Mouse (Mus musculus): ENCODE measurements around the gene 1600002K03Rik.

1600002K03Rik gene

GRCm38 (mm10) chr10:80141243-80141642 is 31.5 kb upstream of the 1600002K03Rik start:
- peak; percentile 90 for DNase-seq (ENCODE audit: low spot score)

- peak; percentile 80 for DNase-seq (ENCODE audit: low spot score)
Observed at GRCm38 (mm10) chr10:80141786-80142529, 30.8 kb upstream of the 1600002K03Rik start.

- no peak for DNase-seq (ENCODE audit: low spot score)
Observed at GRCm38 (mm10) chr10:80142530-80142925, 30.2 kb upstream of the 1600002K03Rik start.

- no peak for DNase-seq (ENCODE audit: low spot score)
Observed at GRCm38 (mm10) chr10:80143664-80144063, 29.1 kb upstream of the 1600002K03Rik start.

- no peak for DNase-seq (ENCODE audit: low spot score)
Observed at GRCm38 (mm10) chr10:80144159-80144558, 28.6 kb upstream of the 1600002K03Rik start.

- DNase-seq (ENCODE audit: low spot score): peak; percentile 72
Observed at GRCm38 (mm10) chr10:80144864-80145838, 27.6 kb upstream of the 1600002K03Rik start.

GRCm38 (mm10) chr10:80145896-80146295 is 26.8 kb upstream of the 1600002K03Rik start:
- no peak for DNase-seq (ENCODE audit: low spot score)

- no peak for DNase-seq (ENCODE audit: low spot score)
Observed at GRCm38 (mm10) chr10:80146568-80147011, 26.2 kb upstream of the 1600002K03Rik start.

GRCm38 (mm10) chr10:80147146-80147718 is 25.5 kb upstream of the 1600002K03Rik start:
- no peak for DNase-seq (ENCODE audit: low spot score)

- DNase-seq (ENCODE audit: low spot score): peak; percentile 85
Observed at GRCm38 (mm10) chr10:80147719-80148601, 24.8 kb upstream of the 1600002K03Rik start, which contains the start of gene Midn. Gene Midn (plus strand): TSS chr10:80148272.

- DNase-seq (ENCODE audit: low spot score): peak; percentile 95
Observed at GRCm38 (mm10) chr10:80148610-80149290, 24.0 kb upstream of the 1600002K03Rik start.

- DNase-seq (ENCODE audit: low spot score): peak; percentile 89
Observed at GRCm38 (mm10) chr10:80149291-80150225, 23.2 kb upstream of the 1600002K03Rik start.

- peak; percentile 50 for DNase-seq (ENCODE audit: low spot score)
Observed at GRCm38 (mm10) chr10:80150226-80151210, 22.2 kb upstream of the 1600002K03Rik start.

GRCm38 (mm10) chr10:80151211-80152034 is 21.3 kb upstream of the 1600002K03Rik start:
- DNase-seq (ENCODE audit: low spot score): peak; percentile 50

- peak; percentile 38 for DNase-seq (ENCODE audit: low spot score)
Observed at GRCm38 (mm10) chr10:80152071-80152872, 20.5 kb upstream of the 1600002K03Rik start.

GRCm38 (mm10) chr10:80152873-80153260 is 19.9 kb upstream of the 1600002K03Rik start:
- DNase-seq (ENCODE audit: low spot score): peak; percentile 47

Measured in urinary bladder, postnatal 25 days (tissue).